Mouse (Mus musculus) forebrain, embryonic 16.5 days (tissue): ENCODE results near the gene Prdx2. TPM values are rescaled to one million over a fixed set of nuclear protein-coding genes. Genes with fewer than 3 reads are reported as not detected.

ENCODE experiments used
- ATAC-seq: fragments of 200-750 bp; cut with Nextera tagmentation; 2 replicates; pipeline ENCODE4 v1.8.0; 2017; ENCODE audit warnings: mild to moderate bottlenecking, moderate library complexity
- H3K27ac ChIP-seq: fragments of 300-500 bp; sonication (generic); 2 replicates; pipeline ENCODE4 v1.5.1; 2014; ENCODE audit warnings: low read length, control low read depth
- H3K27me3 ChIP-seq: fragments of 300-500 bp; sonication (generic); replicated peaks from 2 replicates; pipeline ENCODE4 v1.6.1; 2014; ENCODE audit warnings: low read length; ENCODE audit not compliant: control insufficient read depth, insufficient read depth
- H3K36me3 ChIP-seq: fragments of 300-500 bp; sonication (generic); 2 replicates; pipeline ENCODE4 v1.6.1; 2014; ENCODE audit not compliant: control insufficient read depth, insufficient read depth
- H3K4me1 ChIP-seq: fragments of 300-500 bp; sonication (generic); replicated peaks from 2 replicates; pipeline ENCODE4 v1.6.1; 2014; ENCODE audit warnings: low read length; ENCODE audit not compliant: control insufficient read depth, insufficient read depth
- H3K4me2 ChIP-seq: fragments of 300-500 bp; sonication (generic); 2 replicates; pipeline ENCODE4 v1.6.1; 2014; ENCODE audit warnings: mild to moderate bottlenecking, low read length, control low read depth
- H3K4me3 ChIP-seq: fragments of 300-500 bp; sonication (generic); replicated peaks from 2 replicates; pipeline ENCODE4 v1.5.1; 2014; ENCODE audit warnings: mild to moderate bottlenecking, low read length, control low read depth
- H3K9ac ChIP-seq: fragments of 300-500 bp; sonication (generic); replicated peaks from 2 replicates; pipeline ENCODE4 v1.6.1; 2014; ENCODE audit warnings: low read depth, low read length, control low read depth
- H3K9me3 ChIP-seq: fragments of 300-500 bp; sonication (generic); 2 replicates; pipeline ENCODE4 v1.6.1; 2016; ENCODE audit warnings: low read length; ENCODE audit not compliant: control insufficient read depth
- WGBS: fragments of 180-500 bp; shearing (Covaris S2); extraction: QIAGEN DNeasy Blood & Tissue Kit; methylation state at CpG from one replicate; pipeline ENCODE4 v1.1.7; 2014; 5-methylcytosine and 5-hydroxymethylcytosine counted together
- polyA plus RNA-seq: library from polyadenylated mRNA; unstranded; fragments of >200 nt; fragmentation: Nextera tagmentation; extraction: Ambion mirVana; gene quantifications from 2 replicates; pipeline ENCODE4 v1.2.1, GENCODE M21; 2015

The Prdx2 gene
- polyA plus RNA-seq, result 1,287 and 1,394 TPM in 2 replicates

DNA sequence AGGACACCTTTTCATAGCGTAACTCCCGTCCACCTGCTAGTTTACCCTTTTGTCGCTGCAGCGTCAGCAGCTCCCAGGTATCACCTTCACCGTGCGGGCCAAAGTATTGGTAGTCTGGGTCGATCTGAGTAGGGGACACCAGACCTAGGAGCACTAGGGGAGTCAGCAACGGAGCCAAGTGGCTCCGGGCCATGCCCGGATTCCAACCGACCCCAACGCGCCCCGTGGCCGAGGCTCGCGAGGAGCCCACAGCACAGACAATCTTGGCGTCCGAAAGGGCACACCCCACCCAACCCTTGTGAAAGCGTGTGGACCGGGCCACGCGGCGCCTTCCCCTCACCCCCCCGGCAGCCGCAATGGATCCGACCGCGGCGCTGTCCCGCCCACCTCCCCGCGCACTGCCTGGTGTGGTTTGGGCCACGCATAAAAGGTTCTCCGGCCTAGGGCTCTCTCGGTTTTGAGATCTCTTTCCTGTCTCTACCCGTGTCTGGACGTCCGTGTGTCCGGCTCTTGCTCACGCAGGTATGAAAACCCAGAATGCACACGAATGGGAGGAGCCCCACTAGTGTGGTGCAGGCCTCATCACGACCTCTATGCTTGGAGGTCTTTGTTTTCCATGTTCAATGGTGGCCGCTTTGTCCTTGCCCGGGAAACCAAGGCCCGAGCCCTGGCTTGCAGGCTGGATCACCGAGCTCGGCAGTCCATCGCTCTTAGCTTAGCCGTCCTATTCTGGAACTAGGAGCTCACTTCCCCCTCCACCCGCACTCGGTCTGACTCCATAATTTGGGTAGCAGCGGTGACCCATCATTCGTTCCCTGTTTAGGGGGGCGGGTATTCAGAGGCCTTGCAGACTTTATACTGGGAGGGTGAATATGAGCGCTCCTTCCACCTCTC lies at the start of gene Prdx2, which contains the start of the genes Gm49661 and Rnaseh2a:
Gene Prdx2 (plus strand): TSS at position 347 of the 894 bp plus-strand sequence.
Gene Gm49661 (minus strand): TSS at position 193 of the 894 bp plus-strand sequence.
Gene Rnaseh2a (minus strand): TSS at position 527 of the 894 bp plus-strand sequence.
- Histone ChIP-seq H3K4me3 (peak within 1 kb of the TSS; percentile 66), H3K36me3 (peaks cover 4% of the 10 kb centered on the region; the same call in 1 of the 2 replicates), H3K9me3 (no peaks in the 10 kb centered on the region), H3K4me2 (peak within 1 kb of the TSS; percentile 69), H3K4me1 (peaks cover 34% of the 10 kb centered on the region), H3K9ac (peak within 1 kb of the TSS; percentile 83), H3K27me3 (no peaks in the 10 kb centered on the region), H3K27ac (peak within 1 kb of the TSS; percentile 84)
- WGBS, result 0% methylated on average over 56 of the region's 56 CpGs
- ATAC-seq, result peak; percentile 70

DNA sequence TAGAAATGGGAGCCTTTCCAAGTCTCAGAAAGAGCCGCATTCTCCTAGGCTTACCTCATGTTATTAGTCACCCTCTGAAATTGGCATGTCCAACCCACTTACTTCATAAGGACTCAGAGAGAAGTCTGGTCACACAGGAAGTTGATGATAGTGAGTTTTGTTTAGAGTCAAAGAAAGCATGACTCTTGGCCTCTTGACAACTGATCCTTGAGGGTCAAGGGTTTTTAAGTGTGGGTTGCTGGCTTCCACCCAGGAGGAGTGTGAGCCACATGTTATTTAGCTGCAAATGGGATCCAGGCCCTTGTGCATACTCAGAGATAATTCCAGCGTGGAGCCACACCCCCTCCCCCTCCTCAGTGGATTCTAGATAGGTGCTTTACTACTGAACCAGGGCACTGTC lies 47.8 kb upstream of the Prdx2 start:
- Histone ChIP-seq H3K4me3 (no peak overlapping the region), H3K9ac (no peak overlapping the region), H3K4me2 (no peak overlapping the region), H3K27ac (no peak overlapping the region), H3K9me3 (no peaks in the 10 kb centered on the region), H3K4me1 (no peaks in the 10 kb centered on the region), H3K36me3 (peaks cover 47% of the 10 kb centered on the region), H3K27me3 (no peaks in the 10 kb centered on the region)
- 88% methylated on average over 2 of the region's 2 CpGs for WGBS
- no peak for ATAC-seq

DNA sequence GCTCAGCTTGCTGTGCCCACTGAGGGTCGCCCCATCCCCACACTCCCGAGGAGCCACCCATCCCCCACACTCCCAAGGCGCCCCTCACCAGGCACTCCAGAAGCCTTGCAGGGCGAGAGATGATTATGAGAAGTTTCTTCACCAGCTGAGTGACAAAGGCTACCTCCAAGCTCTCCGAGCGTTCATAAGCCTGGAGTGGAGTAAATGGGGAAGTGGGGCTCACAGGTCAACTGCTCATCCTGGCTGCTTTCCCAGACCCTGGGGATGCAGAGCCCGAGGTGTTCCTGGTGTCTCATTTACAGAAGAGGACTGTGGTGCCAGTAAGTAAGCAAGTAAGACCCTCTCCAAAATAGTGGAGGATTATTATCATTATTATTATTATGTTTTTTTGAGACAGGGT lies 43.8 kb upstream of the Prdx2 start:
- Histone ChIP-seq H3K9ac (no peak overlapping the region), H3K36me3 (peaks cover 33% of the 10 kb centered on the region), H3K4me1 (peaks cover 9% of the 10 kb centered on the region), H3K4me2 (no peak overlapping the region), H3K27me3 (no peaks in the 10 kb centered on the region), H3K27ac (no peak overlapping the region), H3K4me3 (no peak overlapping the region), H3K9me3 (no peaks in the 10 kb centered on the region)
- no peak for ATAC-seq
- WGBS, result 76% methylated on average over 7 of the region's 7 CpGs

DNA sequence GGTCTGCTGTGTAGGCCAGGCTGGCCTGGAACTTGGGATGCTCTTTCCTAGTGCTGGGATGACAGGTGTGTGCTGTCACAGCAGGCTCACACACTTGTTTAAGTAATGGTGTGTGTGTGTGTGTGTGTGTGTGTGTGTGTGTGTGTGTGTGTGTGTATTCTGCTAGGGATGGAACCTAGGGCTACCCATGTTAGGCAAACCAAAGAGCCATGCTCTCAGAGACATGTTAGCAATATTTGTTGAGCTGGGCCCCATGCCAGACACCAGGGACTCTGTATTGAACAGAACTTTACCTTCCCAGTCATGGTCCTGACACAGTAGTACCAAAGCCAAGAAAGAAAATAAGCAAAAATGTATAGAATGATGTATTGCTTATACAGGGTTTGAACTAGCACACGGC lies 41.9 kb upstream of the Prdx2 start:
- WGBS, result 97% methylated on average over 1 of the region's 1 CpGs
- no peak overlapping the region for H3K27ac ChIP-seq

DNA sequence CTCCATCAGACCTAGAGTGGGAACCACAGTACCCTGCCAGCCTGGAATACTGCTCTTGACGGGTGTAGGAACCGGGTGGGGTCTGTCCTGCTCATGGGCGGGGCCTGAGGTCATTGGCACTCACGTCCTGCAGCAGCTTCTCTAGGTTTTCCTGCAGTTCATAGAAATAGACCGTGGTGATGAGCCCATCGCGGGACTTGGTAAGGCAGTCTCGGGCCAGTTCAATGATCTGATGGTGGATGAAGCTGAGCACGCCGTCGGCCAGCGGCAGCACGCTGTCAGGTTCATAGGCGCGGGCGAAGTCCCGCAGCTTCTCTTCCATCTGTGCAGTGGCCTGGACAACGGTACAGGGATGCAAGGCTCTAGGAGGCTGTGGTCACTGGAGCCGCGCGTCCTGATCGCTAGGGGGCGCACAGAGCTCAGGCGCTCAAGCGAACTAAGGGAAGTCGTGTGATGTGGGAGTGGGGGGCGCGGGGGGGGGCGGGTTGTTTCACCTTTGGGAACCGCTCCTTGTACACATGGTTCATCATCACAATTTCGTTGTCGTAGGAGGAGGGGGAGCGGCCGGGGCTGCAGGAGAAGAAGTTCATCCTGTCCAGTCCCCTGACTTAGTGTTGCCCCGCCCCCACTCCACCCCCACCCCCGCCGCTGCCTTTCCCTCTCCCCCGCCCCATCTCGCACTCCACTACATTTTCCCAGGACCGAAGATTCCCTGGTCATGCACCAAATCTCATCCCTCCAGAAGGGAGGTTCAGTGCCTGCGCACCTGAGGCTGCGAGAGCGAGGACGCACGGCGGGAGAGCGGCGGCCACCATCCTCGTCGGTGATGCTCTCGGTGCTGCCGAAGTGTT lies 40.7 kb upstream of the Prdx2 start:
- WGBS, result 2% methylated on average over 51 of the region's 52 CpGs
- peaks cover 11% of the 10 kb centered on the region for H3K4me1 ChIP-seq
- no peaks in the 10 kb centered on the region for H3K9me3 ChIP-seq
- H3K27ac ChIP-seq, result no peak overlapping the region
- peak overlapping the region; percentile 55 for H3K4me2 ChIP-seq
- peak overlapping the region; percentile 35 for H3K4me3 ChIP-seq
- peak; percentile 76 for ATAC-seq
- peaks cover 13% of the 10 kb centered on the region for H3K36me3 ChIP-seq
- no peaks in the 10 kb centered on the region for H3K27me3 ChIP-seq
- H3K9ac ChIP-seq, result peak overlapping the region; percentile 30; the same call in 1 of the 2 replicates

More for the DNA sequence above, 41.9 kb upstream of the Prdx2 start:
- no peak for ATAC-seq
- Histone ChIP-seq H3K9ac (no peak overlapping the region), H3K4me2 (no peak overlapping the region), H3K4me3 (no peak overlapping the region), H3K9me3 (no peaks in the 10 kb centered on the region), H3K4me1 (peaks cover 9% of the 10 kb centered on the region), H3K27me3 (no peaks in the 10 kb centered on the region), H3K36me3 (peaks cover 15% of the 10 kb centered on the region)

DNA sequence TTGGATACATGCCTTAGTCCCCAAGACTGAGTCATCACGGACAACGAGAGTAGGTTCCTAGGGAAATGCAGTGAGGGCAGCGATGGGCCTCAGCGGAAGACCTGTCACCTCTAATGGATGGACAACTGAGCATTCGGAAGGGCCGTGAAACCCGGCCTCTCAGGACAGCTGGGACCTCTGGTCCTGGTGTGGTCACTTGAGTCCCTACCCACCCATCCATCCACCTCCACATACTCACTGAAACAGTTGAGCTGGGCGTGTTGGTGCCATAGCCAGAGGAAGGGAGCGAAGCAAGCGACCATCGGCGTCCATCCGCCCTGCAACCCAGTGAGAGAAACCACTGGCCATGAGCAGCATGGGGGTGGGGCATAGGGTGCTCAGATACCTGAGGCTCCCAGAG lies 38.8 kb upstream of the Prdx2 start:
- Histone ChIP-seq H3K36me3 (peaks cover 3% of the 10 kb centered on the region), H3K27ac (no peak overlapping the region), H3K4me3 (no peak overlapping the region), H3K4me1 (peaks cover 30% of the 10 kb centered on the region), H3K27me3 (no peaks in the 10 kb centered on the region), H3K4me2 (no peak overlapping the region), H3K9ac (no peak overlapping the region), H3K9me3 (no peaks in the 10 kb centered on the region)
- no peak for ATAC-seq
- WGBS, result 95% methylated on average over 13 of the region's 13 CpGs

DNA sequence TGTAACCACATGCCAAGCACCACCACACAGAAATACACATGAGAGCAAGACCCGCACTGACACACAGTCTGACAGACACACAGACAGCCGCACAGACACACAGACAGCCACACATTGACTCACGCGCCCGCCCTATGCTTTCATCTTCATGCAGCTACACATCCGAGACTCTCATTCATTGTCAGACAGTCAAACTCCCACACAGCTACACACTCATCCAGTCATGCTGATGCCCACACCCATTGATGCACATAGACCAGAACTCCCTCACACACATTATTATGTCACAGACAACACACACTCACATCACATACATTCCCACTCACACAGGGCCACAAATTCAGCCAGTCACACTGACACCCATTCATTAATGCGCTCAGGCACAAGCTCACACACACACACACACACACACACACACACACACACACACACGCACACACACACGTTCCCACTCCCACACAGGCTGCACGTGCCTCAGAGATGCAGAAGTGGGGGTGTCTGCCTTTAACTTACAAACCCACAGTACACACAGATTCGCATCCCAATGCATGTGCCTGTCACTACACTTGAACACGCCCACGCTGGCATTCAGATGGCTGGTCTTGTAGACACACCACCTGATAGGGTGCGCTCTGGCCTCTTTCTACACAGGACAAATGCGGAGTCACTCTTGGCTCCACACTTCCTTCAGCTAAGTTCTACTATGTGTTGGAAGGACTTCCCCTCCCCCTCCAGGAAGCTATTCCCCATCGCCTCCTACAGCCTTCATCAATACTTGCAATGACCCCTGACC lies 35.4 kb upstream of the Prdx2 start:
- no peaks in the 10 kb centered on the region for H3K9me3 ChIP-seq
- H3K27me3 ChIP-seq, result no peaks in the 10 kb centered on the region
- H3K9ac ChIP-seq, result no peak overlapping the region
- peak overlapping the region; percentile 85 for H3K4me2 ChIP-seq
- ATAC-seq, result no peak
- WGBS, result 87% methylated on average over 16 of the region's 16 CpGs
- H3K36me3 ChIP-seq, result no peaks in the 10 kb centered on the region
- H3K4me3 ChIP-seq, result peak overlapping the region; percentile 83
- H3K4me1 ChIP-seq, result peaks cover 35% of the 10 kb centered on the region
- H3K27ac ChIP-seq, result no peak overlapping the region

DNA sequence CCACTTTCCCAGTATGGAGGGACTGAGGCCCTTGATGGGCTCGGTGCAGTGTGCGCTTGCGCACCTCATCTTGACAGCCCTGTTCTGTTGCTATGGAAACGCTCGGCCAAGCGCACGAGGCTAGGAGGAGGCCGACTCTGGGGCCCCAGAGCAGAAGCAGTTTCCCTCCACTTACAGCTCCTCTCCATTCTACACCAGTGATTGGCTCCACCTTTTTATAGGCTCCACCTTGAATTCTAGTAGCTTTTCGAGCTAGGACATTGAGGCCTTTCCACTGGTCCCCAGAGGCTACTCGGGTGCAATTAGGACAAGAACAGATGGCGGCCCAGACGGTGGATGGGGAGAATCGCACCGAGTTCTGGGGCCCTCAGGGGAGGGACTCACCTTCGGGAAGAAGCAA lies 34.5 kb upstream of the Prdx2 start:
- Histone ChIP-seq H3K27ac (no peak overlapping the region), H3K4me1 (peaks cover 31% of the 10 kb centered on the region), H3K4me3 (peak overlapping the region; percentile 83), H3K4me2 (peak overlapping the region; percentile 85), H3K27me3 (no peaks in the 10 kb centered on the region), H3K9ac (peak overlapping the region; percentile 93; the same call in 1 of the 2 replicates), H3K9me3 (no peaks in the 10 kb centered on the region), H3K36me3 (no peaks in the 10 kb centered on the region)
- peak; percentile 58 for ATAC-seq
- under 1% methylated on average over 15 of the region's 15 CpGs for WGBS
